16 mouse cellular contexts compared by ENCODE assay signal in genomic region chr2:99702171-99702981, GRCm38 (mm10).
"Had no signal": no experiment of that assay in that cellular context is flagged by ENCODE, and none has a peak within 500 bp of the region (broad histone marks: within the 10 kb centered on the region; RNA-seq: fewer than 3 reads in every experiment).

No protein-coding gene starts in this region.

- H3K27ac ChIP-seq: kidney, postnatal 0 days; limb, embryonic 13.5 days; liver, embryonic 14.5 days; neural tube, embryonic 15.5 days had no signal

- H3K4me2 ChIP-seq: limb, embryonic 13.5 days; neural tube, embryonic 15.5 days had no signal

- H3K9me3 ChIP-seq: limb, embryonic 13.5 days; neural tube, embryonic 15.5 days had no signal

- H3K27me3 ChIP-seq: limb, embryonic 13.5 days; neural tube, embryonic 15.5 days had no signal

- ATAC-seq: lung, postnatal 0 days had no signal

- DNase-seq: kidney, adult 9 months; kidney, postnatal 36 days; layer of hippocampus, adult 9-11 months; layer of hippocampus, postnatal 36 days; left cerebral cortex, postnatal 4 days; lung, adult 18-20 months; lung, postnatal 36 days; right cerebral cortex, adult 18-20 months; right cerebral cortex, postnatal 25 days; thymus, postnatal 36 days had no signal

- H3K4me1 ChIP-seq: limb, embryonic 13.5 days; neural tube, embryonic 15.5 days had no signal

- H3K9ac ChIP-seq: limb, embryonic 13.5 days; liver, embryonic 14.5 days; neural tube, embryonic 15.5 days had no signal

- H3K4me3 ChIP-seq: limb, embryonic 13.5 days; myocyte; neural tube, embryonic 15.5 days had no signal

- H3K36me3 ChIP-seq: limb, embryonic 13.5 days; neural tube, embryonic 15.5 days had no signal
